Mouse (Mus musculus): ENCODE measurements at regions not wholly inside any gene's neighbourhood (a gene's known extent, or its start where the extent isn't known, plus 50 kb on each side); places are given as distances from the start of the nearest gene placed in this dataset.

GRCm38 (mm10) chr9:41592900-41593690 lies 431.6 kb upstream of the Ubash3b start:
- no peak for DNase-seq (ENCODE audit: low spot score in 2 of 2)

GRCm38 (mm10) chr9:41592101-41592500 lies 430.6 kb upstream of the Ubash3b start:
- DNase-seq (ENCODE audit: low spot score in 2 of 2), result no peak

GRCm38 (mm10) chr9:41590164-41590563 lies 428.7 kb upstream of the Ubash3b start:
- peak in 1 of 2 experiments; percentile 56 for DNase-seq (ENCODE audit: low spot score in 2 of 2)

DNA sequence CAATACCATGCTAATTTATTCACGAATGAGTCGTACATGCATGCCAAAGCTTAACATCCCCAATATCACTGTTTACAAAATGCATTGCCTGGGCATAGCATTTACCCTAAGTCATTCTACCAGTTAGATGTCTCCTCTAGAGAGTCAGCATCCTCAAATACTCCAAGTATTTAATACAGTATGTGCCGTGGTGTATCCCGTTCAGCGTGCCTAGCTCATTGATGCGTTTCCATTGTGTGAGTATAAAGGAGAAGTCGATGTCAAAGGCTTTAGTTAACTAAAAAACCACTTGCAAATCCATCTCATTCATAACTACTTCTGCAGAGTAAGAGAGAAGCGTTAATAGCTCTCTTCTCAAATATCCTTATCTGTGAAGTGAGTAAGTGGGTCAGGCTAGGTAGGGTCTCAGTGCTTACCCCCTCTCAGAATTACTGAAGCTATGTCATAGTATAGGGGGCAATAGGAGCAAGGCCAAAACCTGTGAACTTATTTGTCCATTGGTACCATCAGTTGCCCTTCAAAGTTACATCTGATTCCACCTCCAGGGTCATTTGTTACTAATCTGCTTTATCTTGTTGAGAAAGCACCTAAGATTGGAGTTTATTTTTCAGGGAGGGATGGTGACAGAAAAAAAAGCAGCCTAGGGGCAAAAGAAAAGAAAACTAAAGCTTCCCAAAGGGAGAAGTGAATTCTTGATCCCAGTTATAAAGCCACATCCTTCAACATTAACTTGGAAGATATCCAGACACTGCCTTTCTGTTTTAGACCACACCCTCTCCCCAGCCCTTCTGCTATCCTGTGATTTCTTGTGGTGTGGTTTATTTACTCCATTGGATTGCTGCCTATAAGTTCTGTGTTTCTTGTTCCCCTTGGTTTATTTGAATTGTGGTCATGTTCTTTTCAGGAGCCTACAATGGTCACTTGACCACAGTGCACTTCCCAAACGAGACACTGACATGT lies 427.2 kb upstream of the Ubash3b start:
- DNase-seq (ENCODE audit: low spot score in 2 of 2), result no peak

GRCm38 (mm10) chr9:41587762-41588161 lies 426.3 kb upstream of the Ubash3b start:
- no peak for DNase-seq (ENCODE audit: low spot score in 2 of 2)

GRCm38 (mm10) chr9:41586966-41587570 lies 425.6 kb upstream of the Ubash3b start:
- no peak for DNase-seq (ENCODE audit: low spot score in 2 of 2)

DNA sequence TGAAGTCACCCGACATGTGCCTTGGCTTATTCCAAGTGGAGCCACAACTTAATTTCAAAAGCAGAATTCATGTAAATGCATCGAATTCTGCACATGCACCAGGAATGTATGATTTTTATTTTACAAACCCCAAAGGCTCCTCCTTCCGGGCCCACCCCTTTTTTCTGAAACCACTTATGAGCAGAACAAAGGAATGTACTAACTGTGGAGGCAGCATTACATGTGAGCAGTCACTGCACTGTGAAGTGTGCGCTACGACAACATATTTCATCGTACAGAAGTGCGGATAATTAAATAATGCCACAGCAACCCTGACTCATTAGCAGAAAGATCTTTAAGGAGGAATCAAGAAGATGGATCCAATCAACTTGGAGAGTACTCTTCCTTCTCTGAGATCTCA lies 424.8 kb upstream of the Ubash3b start:
- DNase-seq (ENCODE audit: low spot score in 2 of 2), result no peak

GRCm38 (mm10) chr9:41585771-41586170 lies 424.3 kb upstream of the Ubash3b start:
- no peak for DNase-seq (ENCODE audit: low spot score in 2 of 2)

DNA sequence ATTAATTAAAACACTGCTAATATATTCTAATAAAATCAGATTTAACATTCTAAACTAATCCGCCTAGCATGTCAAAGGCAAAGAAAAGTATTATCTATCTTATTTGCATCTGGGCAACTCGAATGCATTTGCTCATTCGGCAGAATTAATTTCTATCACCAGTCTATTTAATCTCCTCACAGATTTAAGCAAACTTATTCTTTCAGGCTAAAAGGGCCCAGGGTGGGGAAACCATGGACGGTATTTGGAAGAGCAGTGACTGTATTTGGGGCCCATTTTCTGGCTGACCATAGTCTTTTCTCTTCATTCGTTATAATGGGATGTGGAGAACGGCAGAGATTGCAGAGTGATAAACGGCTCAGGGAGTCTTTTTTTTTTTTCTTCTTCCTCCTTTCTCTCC lies 423.5 kb upstream of the Ubash3b start:
- no peak for DNase-seq (ENCODE audit: low spot score in 2 of 2)

GRCm38 (mm10) chr9:41583711-41584329 lies 422.3 kb upstream of the Ubash3b start:
- DNase-seq (ENCODE audit: low spot score in 2 of 2), result no peak

- DNase-seq (ENCODE audit: low spot score in 2 of 2), result no peak
Measured at GRCm38 (mm10) chr9:41583276-41583675, 421.8 kb upstream of the Ubash3b start.

GRCm38 (mm10) chr9:41582711-41583236 lies 421.3 kb upstream of the Ubash3b start:
- DNase-seq (ENCODE audit: low spot score in 2 of 2), result no peak

GRCm38 (mm10) chr9:41582171-41582570 lies 420.7 kb upstream of the Ubash3b start:
- no peak for DNase-seq (ENCODE audit: low spot score in 2 of 2)

DNA sequence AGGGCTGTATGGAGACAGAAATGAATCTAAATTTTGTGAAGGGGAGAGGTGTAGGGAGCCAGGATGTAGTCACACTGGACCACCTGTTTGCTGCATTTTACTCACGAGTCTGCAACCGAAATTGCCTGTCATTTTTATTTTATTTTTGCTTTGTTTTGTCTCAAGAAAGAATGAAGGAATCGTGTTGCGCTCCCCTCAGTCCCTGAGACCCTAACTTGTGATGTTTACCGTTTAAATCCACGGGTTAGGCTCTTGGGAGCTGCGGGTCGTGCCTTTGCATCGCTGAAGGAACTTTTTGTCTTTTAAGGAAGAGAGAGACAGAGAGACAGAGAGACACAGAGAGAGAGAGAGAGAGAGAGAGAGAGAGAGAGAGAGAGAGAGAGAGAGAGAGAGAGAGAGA lies 420.2 kb upstream of the Ubash3b start:
- DNase-seq (ENCODE audit: low spot score in 2 of 2), result no peak

- no peak for DNase-seq (ENCODE audit: low spot score in 2 of 2)
Measured at GRCm38 (mm10) chr9:41581152-41581551, 419.7 kb upstream of the Ubash3b start.

GRCm38 (mm10) chr9:41580611-41581041 lies 419.1 kb upstream of the Ubash3b start:
- peak in 1 of 2 experiments; percentile 82 for DNase-seq (ENCODE audit: low spot score in 2 of 2)

DNA sequence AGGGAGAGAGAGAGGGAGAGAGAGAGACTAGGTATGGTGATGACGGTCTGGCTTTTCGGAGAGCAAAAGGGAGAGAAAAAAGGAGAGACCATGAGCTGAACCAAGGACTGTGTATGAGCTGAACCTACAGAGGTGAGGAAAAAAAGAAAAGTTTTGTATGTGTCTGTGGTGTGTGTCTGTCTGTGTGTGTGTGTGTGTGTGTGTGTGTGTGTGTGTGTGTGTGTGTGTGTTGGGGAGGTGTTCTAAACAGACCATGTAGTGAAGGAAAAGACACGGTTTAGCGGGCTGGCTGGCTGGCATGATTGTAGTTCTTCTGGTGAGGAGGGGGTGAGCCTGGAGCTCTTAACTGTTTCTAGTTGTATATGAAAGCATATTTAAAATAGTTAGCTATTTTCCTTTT lies 418.6 kb upstream of the Ubash3b start:
- no peak for DNase-seq (ENCODE audit: low spot score in 2 of 2)

DNA sequence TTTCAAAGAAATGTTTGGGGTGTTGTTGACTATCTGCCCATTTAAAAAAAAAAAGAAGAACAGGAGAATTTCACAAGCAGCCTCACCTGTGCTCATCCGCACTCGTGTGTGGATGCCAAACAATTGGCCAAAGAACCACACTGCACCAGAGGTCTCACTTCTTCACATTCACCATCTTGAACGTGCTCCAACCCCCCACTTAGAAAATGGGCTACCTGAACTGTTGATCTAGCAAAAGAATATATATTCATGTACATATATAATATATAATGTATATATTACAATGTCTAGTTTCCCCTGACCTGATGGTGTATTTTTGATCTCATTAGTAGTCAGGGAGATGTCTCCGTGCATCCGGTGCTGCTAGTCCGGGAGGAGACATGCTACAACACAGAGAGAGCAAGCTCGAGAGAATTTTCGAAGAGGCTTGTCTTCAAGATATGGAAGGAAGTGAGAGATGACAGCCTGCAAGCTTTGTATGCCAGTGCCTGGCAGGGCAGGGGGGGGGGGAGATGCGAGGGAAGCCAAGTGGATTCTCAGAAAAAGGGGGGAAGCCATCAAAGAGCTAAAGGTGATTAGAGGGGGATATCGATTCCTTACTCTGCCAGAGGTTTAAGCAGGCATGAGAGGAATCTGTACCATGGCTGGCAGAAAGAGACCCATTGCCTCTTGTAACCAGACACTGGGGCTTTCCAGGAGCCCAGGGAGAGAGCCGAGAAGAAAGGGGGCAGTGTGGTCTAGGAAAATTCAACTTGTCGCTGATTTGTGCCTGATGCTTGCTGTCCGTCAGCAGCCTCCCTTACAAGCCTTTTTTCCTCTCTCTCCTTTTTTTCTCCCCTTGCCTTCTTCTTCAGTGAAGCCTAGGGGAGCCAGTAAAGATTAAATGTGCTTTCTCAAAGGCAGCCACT lies 417.9 kb upstream of the Ubash3b start:
- DNase-seq (ENCODE audit: low spot score in 2 of 2), result peak; percentile 64 to 77

- DNase-seq (ENCODE audit: low spot score in 2 of 2), result no peak
Measured at GRCm38 (mm10) chr9:41578221-41579106, 417.0 kb upstream of the Ubash3b start.

Measured in left cerebral cortex, adult 9 months (tissue).